Comparison of ENCODE assay signal across 21 mouse cellular contexts in genomic region chr13:74196451-74196850, GRCm38 (mm10).
"Had no signal": no experiment of that assay in that cellular context is flagged by ENCODE, and none has a peak within 500 bp of the region (broad histone marks: within the 10 kb centered on the region; RNA-seq: fewer than 3 reads in every experiment).

No protein-coding gene starts in this region.

- DNase-seq: heart, postnatal 10 days; heart, postnatal 14 days; heart, postnatal 36 days; heart, postnatal 4 days; kidney, adult 11 months; kidney, adult 18-20 months; kidney, adult 2 months; kidney, adult 8-10 months; kidney, adult 9 months; kidney, postnatal 10 days; kidney, postnatal 14 days; kidney, postnatal 25 days; kidney, postnatal 36 days; kidney, postnatal 4 days; layer of hippocampus, adult 9-11 months; layer of hippocampus, postnatal 36 days had no signal

- ATAC-seq: hindbrain, embryonic 16.5 days; hindbrain, postnatal 0 days; intestine, embryonic 15.5 days; intestine, embryonic 16.5 days; intestine, postnatal 0 days had no signal
